Mouse (Mus musculus): ENCODE measurements around the gene Hmbs. TPM values are rescaled to one million over a fixed set of nuclear protein-coding genes. Genes with fewer than 3 reads are reported as not detected.
"Not testable (repeated sequence)": the region's sequence is repeated elsewhere in the genome, so short reads cannot be mapped to it uniquely, and the experiment has no call there.

Gene Hmbs
- 10 to 100 TPM; 24.2 to 25.5 TPM for total RNA-seq (2021)
- long read RNA-seq, experiment 1, transcript Hmbs-201 (14 exons, 1,605 nt) = major isoform, 50 of 51 reads
- long read RNA-seq, experiment 1, partial matches to known transcripts = 0 of 51 reads
- long read RNA-seq, experiment 1, other reads (novel, unspliced or antisense) = 1 of 51 reads
- long read RNA-seq, experiment 2, transcript Hmbs-201 (14 exons, 1,605 nt) = major isoform, 37 of 40 reads
- long read RNA-seq, experiment 2, partial matches to known transcripts = 0 of 40 reads
- long read RNA-seq, experiment 2, other reads (novel, unspliced or antisense) = 3 of 40 reads

DNA sequence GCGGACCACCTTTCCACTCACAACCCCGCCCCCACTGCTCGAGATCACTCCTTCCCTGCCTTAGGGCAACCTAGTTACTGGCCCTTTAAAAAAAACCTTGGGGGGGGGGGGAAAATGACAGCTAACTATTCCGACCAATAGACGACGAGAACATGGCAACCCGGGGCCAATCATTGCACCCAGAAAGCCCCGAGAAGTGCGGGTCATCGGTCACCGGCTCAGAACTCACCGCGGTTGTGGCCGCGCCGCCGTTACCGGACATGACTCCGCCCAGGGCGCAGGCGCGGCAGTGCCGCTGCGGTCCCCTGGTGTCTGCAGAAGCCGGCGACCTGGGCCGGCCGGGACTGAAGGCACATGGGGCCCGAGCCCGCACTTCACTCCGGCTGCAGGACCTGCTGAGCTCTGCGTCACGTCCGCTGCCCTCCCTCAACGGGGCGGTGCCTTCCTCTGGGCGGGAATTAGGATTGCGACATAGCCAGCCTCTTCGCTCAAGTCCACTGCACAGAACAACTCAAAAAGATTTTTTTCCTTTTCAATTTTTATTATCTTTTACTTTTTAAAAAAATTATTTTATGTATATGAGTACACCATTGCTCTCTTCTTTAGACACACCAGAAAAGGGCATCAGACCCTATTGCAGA lies at the start of gene Hmbs:
Gene Hmbs, minus strand, starts transcription at position 448 of the 641 bp plus-strand sequence.
- intact Hi-C loops (cut with DNase I; ENCODE audit: low total_unique reads) = no loop called here
- peak; percentile 92 for DNase-seq

DNA sequence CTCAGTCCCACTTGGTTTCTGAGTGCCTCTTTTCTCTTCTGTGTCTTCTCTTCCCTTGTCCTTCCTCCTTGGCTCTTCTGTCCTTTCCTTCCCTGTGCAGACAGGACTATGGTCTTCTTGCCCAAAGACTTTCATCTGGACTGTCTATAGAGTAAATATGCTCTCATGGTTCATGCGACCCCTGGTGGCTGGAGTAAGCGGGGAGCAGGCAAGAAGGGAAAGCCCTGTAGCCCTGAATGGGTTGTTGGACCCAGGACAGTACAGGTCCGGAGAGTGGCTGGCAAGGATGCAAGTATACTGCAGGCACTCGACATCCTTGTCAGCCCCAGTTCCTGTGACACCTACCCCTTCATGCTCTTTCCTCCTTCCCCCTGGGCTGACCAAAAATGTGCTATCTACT lies 47.4 kb upstream of the Hmbs start:
- intact Hi-C loops (cut with DNase I; ENCODE audit: low total_unique reads) = loop anchor here (5.0 kb wide), 1 partner anchor 139 kb away; the partner anchor contains the start of gene Pdzd3
- peak; percentile 76 for DNase-seq

DNA sequence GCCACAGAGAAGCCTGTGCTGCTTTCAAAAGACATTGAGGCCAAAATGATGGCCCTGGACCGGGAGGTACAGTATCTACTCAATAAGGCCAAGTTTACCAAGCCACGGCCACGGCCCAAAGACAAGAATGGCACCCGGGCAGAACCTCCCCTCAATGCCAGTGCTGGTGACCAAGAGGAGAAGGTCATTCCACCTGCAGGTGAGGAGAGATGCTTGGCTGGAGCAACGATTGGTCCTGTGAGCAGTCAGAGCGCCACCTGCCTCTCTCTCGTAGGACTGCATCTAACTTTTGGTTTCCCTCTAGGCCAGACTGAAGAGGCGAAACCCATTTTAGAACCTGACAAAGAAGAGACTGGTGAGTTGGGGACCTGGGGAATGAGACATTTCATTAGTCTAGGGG lies 45.2 kb upstream of the Hmbs start:
- intact Hi-C loops (cut with DNase I; ENCODE audit: low total_unique reads) = no loop called here
- DNase-seq = no peak

GRCm38 (mm10) chr9:44387221-44387620 lies 43.2 kb upstream of the Hmbs start:
- no peak for DNase-seq
- intact Hi-C loops (cut with DNase I; ENCODE audit: low total_unique reads) = no loop called here

DNA sequence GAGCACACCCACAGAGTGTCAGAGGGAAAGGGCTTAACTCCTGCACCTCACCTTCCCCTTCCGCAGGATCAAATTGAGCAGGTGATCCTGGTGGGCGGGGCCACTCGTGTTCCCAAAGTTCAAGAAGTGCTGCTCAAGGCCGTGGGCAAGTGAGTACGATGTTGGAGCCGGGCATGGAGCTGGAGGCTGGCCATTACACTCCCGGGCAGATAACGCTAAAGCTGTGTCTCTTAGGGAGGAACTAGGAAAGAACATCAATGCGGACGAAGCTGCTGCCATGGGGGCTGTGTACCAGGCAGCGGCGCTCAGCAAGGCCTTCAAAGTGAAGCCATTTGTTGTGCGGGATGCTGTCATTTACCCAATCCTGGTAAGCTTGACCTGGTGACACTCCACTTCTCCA lies 40.6 kb upstream of the Hmbs start:
- intact Hi-C loops (cut with DNase I; ENCODE audit: low total_unique reads) = no loop called here
- no peak for DNase-seq

DNA sequence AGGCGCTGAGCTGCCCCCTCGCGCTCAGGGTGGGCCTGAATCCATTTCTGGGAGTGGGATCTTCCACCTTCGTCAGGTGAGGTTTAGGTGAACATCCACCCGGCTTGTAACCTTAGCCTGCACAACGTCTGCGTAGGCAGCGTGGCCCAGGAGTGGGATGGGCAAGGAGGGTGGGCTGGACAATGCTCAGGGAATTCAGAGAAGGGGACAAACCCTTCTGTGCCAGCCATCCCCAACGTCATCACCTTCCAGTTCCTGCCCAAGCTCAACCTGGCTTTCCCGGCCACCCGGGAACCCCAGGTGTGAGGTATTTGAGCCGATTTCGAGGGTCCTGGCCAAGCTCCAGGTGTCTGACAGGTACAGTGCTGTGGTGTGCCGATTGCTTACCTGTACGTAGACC lies 35.8 kb upstream of the Hmbs start:
- intact Hi-C loops (cut with DNase I; ENCODE audit: low total_unique reads) = no loop called here

DNA sequence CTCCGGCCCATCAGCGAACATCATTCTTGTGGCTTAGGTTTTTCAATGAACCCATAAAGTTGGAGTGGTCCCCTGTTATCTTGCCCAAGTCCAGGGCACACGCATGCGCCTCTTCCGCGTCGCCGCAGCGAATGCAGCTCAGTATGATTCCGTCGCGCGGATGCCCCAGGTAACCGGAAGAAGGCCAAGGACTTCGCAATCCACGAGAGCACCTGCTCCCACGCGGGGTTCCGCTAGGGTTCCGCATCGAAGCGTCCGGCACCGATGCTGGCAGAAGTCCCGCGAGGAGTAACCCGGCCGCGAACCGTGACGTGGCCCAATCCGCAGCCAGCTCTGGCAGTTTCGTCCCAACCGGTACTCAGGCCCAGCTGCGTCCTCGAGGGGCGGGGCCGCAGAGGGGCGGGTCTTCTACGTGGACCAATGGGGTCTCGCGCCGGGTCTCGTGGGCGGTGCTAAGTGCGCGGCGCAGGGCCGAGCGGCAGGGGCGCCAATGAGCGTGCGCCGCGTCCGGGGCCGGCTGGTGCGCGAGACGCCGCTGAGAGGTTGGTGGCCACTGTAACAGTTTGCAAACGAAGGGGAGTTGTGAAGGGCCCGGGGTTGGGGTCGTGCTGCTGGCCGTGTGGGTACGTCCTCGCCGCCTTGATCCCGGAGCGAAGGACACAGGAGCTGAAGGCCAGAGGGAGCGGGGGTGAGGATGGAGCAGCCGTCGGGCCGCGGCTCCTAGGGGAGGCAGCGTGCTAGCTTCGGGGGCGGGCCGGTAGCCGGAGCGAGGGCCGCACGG lies 35.2 kb upstream of the Hmbs start, which contains the start of gene Hyou1:
Gene Hyou1, plus strand, starts transcription at position 437 of the 781 bp plus-strand sequence.
- intact Hi-C loops (cut with DNase I; ENCODE audit: low total_unique reads) = no loop called here
- peak; percentile 99 for DNase-seq

More for the DNA sequence above, 35.8 kb upstream of the Hmbs start:
- DNase-seq = no peak

- no peak for DNase-seq
- intact Hi-C loops (cut with DNase I; ENCODE audit: low total_unique reads) = no loop called here
Measured at GRCm38 (mm10) chr9:44378153-44378730, 34.2 kb upstream of the Hmbs start.

- DNase-seq; intact Hi-C loops (cut with DNase I; ENCODE audit: low total_unique reads): not testable (repeated sequence)
Measured at GRCm38 (mm10) chr9:44377335-44377734, 33.3 kb upstream of the Hmbs start.

- intact Hi-C loops (cut with DNase I; ENCODE audit: low total_unique reads) = no loop called here
- DNase-seq = no peak
Measured at GRCm38 (mm10) chr9:44376141-44376540, 32.1 kb upstream of the Hmbs start.

- no peak for DNase-seq
- intact Hi-C loops (cut with DNase I; ENCODE audit: low total_unique reads) = no loop called here
Measured at GRCm38 (mm10) chr9:44373386-44373785, 29.4 kb upstream of the Hmbs start.

- DNase-seq = no peak
- intact Hi-C loops (cut with DNase I; ENCODE audit: low total_unique reads) = no loop called here
Measured at GRCm38 (mm10) chr9:44364480-44364879, 20.5 kb upstream of the Hmbs start.

GRCm38 (mm10) chr9:44361931-44362330 lies 17.9 kb upstream of the Hmbs start:
- DNase-seq = not testable (repeated sequence)

GRCm38 (mm10) chr9:44361190-44361917 lies 17.3 kb upstream of the Hmbs start, which contains the start of gene Vps11:
Gene Vps11 (minus strand): TSS chr9:44361670.
- intact Hi-C loops (cut with DNase I; ENCODE audit: low total_unique reads) = no loop called here
- peak; percentile 95 for DNase-seq

More at GRCm38 (mm10) chr9:44361931-44362330, 17.9 kb upstream of the Hmbs start:
- intact Hi-C loops (cut with DNase I; ENCODE audit: low total_unique reads) = not testable (repeated sequence)

- no peak for DNase-seq
- intact Hi-C loops (cut with DNase I; ENCODE audit: low total_unique reads) = loop anchor here (5.0 kb wide), 1 partner anchor 65 kb away; no protein-coding TSS in a partner anchor
Measured at GRCm38 (mm10) chr9:44357207-44357606, 13.2 kb upstream of the Hmbs start.

- DNase-seq = no peak
- intact Hi-C loops (cut with DNase I; ENCODE audit: low total_unique reads) = loop anchor here (5.0 kb wide), 1 partner anchor 101 kb away; the partner anchor contains the start of gene Pdzd3
Measured at GRCm38 (mm10) chr9:44353142-44353541, 9.1 kb upstream of the Hmbs start.

- intact Hi-C loops (cut with DNase I; ENCODE audit: low total_unique reads) = loop anchor here (5.0 kb wide), 1 partner anchor 100 kb away; the partner anchor contains the start of gene Pdzd3
- no peak for DNase-seq
Measured at GRCm38 (mm10) chr9:44352337-44352736, 8.3 kb upstream of the Hmbs start.

- intact Hi-C loops (cut with DNase I; ENCODE audit: low total_unique reads) = loop anchor here (5.0 kb wide), 1 partner anchor 99 kb away; the partner anchor contains the start of gene Pdzd3
Measured at GRCm38 (mm10) chr9:44351396-44351795, 7.4 kb upstream of the Hmbs start.

DNA sequence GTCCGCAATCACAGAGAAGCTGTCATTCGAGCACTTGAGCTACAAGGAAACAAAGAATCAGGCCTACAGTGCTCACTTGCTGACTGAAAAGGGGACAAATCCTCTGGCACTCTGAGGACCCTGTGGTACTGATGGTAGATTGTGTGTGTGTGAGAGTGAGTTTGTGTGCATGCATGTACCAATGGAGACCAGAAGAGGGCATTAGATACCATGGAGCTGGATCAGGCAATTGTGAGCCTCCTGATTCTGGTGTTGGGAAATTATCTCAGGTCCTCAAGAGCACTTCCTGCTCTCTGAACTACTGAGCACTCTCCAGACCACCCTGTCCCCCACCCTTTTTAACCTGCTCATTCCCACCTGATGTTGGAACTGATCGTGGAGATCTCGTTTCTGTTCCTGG lies 4.5 kb upstream of the Hmbs start:
- no peak for DNase-seq
- intact Hi-C loops (cut with DNase I; ENCODE audit: low total_unique reads) = no loop called here

More at GRCm38 (mm10) chr9:44351396-44351795, 7.4 kb upstream of the Hmbs start:
- DNase-seq = no peak

Measured in gastrocnemius, postnatal 14 days (tissue).